Mouse (Mus musculus) gastrocnemius, postnatal 10 days (tissue): ENCODE measurements at regions not wholly inside any gene's neighbourhood (a gene's known extent, or its start where the extent isn't known, plus 50 kb on each side); places are given as distances from the start of the nearest gene placed in this dataset.

Source experiments
- DNase-seq: peaks from one replicate; pipeline ENCODE4 v3.0.0; 2021; ENCODE audit warnings: mixed read lengths

DNA sequence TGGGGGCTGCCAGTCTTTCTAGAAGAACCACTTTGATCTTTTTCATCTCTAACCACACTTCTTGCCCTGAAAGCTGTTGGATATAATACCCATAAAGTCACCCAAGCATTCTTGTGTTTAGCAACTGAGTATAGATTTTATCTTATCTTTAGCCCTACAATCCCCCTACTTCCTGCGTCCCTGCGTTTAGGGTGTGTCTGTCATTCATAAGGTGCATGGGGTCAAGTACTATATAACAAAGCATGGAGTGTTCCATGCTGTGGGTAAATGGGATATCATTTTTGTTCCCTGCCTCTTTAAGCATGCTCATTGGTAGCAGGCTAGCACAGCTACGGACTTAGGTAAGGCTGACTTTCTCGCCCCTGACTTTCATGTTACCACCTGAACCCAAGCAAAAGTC, 122.5 kb upstream of the Twist2 start:
- DNase-seq: no peak

DNA sequence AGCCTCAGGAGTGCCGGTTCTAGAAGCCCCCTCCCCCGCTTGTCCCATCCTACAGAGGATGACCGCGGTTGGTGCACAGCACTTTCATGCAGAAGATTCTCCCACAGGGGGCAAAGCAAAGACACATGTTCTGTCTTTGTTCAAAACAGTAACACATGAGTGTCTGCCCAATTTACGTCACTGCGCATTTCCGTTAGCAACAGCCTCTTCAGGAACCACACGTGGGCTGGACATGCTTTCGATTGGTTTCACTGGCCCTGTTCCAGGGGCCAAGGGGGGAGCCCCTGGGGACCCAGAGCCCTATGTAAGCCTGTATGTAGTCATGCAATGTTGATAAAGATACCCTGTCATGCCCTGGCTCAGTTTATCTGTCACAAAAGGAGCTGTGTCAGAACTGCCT, 116.2 kb upstream of the Twist2 start:
- no peak for DNase-seq

DNA sequence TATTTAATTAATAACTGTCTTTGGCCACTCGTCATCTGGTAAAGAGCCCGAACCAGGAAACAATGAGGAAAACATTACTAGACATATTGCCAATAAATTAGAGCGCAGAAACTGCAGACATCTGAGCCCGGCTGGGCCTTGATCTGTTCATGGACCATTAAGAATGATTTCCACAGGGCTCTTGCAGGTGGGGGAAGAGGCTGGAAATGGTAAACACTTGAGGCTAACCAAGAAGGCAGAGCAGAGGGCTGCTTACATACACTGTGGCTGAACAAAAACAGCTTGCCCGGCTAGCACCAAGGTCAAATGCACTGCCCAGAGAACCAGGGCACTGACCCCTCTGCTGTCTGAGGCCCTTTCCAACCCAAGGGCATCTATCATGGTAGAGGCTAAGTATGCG, 115.5 kb upstream of the Twist2 start:
- DNase-seq: no peak

DNA sequence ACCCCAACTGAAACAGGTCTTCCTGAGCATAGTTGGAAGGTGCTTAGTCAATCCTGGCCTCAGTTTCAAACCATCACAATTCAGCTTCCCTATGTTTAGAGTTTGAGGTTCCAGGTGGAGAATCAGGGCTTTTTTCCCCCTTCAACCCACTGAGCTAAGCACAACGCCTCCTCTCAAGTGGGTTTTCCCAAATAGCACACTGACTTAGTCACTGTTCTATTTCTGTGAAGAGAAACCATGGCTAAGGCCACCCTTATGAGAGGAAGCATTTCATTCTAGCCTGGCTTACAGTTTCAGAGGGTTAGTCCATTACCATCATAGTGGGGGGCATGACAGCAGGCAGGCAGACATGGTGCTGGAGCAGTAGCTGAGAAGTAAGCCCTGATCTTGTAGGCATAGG, 109.7 kb upstream of the Twist2 start:
- DNase-seq: no peak

DNA sequence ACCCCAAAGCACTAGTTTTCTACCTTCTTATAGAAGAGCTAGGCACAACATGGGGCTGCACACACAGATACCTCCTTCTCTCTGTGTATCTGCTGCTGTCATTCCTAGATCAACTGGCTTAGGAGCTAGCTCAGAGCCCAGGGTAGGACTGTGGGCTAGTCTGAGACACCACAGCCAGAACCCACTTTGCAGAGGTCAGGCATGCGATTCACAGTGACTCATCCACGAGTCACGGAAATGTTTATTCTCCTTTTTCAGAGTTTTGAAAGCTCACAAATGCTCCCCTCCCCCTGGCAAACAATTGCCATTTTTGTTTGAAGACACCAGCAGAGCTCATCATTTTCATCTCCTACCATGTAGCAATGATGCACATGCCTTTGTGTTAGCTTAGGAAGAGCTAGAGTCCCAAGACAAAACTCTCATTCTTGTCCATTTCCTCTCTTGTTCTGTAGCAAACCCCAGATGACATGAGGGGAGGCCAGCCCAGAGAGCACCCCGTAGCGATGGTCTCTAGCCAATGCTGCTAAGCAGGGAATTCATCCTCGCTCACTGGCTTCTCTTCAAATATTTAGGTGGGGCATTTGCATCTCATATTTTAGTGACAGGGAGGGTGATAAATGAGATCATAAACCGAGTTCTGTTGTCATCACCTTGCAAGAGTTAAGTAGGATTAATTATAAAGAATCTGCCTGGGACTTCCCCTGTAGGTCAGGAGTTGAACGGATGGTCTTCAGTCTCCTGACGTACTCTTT, 108.4 kb upstream of the Twist2 start:
- no peak for DNase-seq

DNA sequence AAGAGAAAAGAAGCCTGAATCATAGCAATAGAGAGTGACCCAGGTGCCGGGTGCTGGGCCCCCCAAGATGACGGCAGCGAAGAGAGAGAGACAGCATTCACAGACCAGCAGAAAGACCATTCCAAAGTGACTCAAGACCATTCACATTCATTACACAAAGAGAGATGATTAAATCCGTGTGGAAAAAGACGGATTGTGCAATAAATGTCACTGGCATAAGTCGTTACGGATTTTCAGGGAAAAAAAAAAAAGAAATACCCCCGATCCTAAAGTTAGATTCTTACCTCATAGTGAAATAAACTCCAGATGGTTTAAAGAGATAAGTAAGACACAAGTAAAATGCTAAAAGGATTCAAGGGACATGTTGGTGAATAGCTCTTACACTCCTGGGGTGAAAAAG, 104.2 kb upstream of the Twist2 start:
- DNase-seq: no peak

DNA sequence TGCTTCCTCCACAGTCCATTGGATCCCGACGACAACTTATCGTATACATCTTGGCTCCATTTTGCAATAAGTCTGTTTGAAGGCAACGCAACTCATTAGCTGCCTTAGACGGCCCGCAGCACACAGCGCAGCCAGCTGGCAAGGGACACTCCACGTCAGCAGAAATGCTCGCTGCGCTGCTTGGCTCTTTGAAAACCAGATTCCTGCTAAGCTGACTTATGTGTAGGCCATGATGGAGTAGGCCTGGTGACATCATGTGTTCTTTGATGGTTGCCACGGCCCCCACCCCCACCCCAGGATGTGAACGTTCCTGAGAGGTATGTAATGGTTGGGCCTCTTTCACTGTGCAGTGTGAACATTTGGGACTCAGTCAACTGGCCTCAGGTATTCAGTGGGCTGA, 99.8 kb upstream of the Twist2 start:
- DNase-seq: no peak

DNA sequence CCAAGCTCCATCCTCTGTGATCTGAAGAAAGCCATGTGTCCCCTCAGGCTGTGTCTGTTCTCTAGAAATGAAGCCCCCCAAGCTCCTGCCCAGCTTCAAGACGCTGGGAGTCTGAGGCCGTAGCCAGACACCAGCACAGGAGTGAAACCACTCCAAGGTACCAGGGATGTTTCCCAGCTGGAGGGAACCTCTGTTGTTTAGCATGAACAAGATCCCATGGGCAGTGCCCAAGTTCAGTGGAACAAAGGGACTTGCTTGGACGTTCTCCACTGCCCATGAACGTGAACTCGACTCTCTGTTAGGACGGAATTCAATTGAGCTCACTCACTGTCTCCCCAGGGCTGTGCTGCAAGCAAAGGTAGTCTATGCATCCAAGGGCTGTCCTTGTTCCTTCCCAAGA, 99.2 kb upstream of the Twist2 start:
- DNase-seq: no peak

DNA sequence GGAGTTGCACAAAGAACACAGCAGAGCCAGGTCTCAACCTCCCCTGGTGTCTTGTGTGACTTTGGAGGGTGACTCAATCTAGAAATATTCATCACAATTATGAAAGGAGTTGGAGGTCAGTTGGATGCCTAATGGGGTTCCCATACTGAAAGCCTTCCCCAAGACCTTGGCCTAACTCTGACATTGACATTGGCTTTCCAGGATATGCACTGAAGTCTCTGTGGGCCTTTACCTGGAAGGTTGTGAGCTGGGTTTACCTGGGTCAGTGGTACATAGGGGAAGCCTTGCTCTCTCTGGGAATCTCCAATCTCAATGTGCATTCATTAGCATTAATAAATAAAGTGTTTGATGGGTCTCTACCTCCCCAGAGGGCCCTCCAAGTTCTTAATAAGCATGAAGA, 98.5 kb upstream of the Twist2 start:
- DNase-seq: no peak

DNA sequence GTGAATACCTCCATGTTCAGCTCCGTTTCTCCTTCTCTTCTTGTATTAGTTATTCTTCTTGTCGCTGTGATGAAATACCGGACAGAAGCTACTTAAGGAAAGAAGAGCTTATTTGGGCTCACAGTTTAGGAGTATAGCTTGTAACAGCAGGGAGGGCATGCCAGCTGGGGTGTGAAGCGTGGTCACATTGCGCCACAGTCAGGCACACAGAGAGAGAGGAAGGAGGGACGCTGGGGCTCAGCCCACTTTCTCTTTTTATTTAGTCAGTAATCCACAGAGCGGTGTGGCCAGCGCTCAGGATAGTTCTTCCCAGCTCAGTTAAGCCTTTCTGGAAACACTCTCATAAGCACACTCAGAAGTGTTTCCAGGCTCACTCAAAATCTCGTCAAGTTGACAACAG, 95.8 kb upstream of the Twist2 start:
- DNase-seq: no peak

DNA sequence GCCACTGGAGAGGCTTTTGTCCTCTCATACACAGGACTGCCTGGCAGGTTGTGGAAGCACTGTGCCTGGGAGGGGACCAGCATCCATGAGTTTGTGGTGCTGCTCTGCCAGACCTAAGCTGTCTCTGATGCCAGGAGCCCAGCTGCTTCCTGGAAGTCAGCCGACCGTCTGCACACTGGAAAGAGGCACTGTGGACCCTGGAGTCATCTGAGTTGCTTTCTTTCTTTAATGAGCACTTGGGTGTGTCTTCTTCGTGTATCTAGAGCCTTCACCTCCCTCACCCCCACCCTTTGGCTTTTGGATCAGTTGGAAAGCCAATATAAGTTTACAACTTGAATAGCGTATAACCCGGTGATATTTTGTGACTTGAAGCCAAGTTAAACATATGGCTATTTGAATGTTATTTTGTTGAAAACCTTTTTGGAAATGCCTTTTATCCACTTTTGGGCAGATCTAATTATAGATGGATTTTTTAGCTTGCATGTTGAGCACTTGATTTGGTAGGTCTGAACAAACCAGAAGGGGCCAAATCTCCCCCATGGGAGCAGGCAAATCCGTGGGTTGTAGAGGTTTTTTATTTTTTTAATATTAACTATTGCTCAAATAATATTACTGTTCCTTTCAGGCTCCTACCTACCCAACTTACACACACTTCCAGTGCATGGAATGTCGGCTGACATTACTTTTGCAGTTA, 92.6 kb upstream of the Twist2 start:
- DNase-seq: peak; percentile 18

DNA sequence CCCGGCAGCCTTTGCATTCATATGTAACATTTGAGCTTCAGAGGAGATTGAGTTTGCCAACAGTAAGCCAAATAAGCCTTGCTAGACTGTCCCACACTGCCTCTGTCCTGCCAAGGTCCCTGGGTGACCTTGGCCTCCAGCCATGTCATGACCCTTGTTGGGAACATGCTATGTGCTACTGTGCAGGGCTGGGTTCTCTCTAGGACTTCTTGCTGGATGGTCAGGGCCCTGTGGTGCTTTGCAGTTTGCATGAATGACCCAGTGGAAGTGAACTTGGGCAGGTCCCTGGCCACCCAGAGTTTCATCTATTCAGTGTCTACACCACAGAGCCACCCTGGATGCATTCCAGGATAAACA, 92.0 kb upstream of the Twist2 start:
- no peak for DNase-seq

DNA sequence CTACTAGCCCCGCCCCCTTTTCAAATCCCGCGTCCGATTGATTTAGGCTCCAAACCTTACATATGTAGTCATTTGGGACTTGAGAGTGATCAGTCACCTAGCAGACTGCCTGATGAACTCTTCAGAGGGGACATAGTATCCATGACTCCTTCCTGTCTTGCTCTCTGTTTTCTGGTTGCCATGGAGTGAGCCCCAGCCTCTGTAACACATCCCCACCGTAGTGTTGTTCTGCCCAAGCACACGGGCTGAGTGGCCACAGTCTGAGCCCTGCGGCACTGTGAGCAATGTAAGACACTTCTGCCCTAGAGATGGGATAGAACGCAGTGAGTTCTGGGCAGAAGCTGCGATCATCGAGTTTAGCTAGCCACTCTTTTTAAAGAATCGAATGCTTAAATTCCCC, 88.1 kb upstream of the Twist2 start:
- no peak for DNase-seq

DNA sequence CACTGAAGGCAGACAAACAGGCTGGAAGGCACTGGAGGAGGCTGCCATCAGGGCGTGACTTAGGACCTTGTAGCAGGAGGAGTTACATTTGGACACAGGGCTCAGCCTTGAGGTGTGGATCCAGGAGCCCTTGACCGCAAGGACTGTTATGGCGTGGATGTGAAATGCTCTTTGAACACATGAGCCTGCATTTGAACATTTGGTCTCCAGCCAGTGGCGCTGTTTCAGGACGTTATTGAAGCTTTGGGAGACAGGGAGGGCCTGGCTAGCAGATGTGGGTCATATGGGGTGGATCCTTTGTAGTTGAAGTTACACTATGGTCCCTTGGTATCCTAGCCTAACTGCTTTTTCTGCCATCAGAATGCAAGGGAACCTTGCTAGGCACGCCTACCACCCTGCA, 87.0 kb upstream of the Twist2 start:
- DNase-seq: peak; percentile 22

DNA sequence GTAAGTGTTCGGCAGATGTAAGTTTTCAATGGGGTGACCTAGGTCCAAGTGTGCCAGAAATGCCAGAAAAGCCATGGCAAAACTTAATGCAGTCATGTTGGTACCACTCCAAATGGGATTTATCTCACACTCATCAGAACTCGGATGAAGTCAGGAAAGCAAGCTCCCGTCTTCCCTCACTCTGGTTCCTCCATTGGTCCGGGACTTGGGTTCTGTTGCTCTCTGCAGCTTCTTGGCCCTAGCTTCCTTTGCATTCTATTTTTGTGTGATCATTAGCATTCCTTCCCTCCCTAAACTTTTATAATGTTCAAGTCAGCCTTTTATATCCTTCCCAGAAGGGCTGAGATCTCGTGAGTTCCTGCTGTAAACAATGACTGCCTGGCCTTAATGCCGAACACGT, 85.9 kb upstream of the Twist2 start:
- DNase-seq: no peak

DNA sequence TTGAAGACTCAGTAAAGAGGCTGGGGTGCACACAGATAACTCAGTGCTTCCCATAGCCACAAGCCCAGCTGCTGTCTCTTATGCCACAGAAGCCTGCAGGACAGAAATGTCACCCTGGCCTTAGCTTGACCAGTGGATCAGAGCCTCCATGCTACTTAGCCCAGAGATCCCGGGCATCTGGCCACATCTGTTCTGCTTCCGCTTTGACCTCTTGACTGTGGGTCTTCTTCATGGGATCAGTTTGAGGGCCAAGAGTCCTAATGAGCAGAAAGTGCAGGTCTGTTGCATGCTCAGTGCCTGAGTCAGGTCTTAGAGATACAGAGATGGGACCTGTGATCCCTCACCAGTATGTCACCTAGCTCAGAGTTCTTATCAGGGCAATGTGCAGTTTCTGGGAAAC, 85.5 kb upstream of the Twist2 start:
- DNase-seq: no peak

DNA sequence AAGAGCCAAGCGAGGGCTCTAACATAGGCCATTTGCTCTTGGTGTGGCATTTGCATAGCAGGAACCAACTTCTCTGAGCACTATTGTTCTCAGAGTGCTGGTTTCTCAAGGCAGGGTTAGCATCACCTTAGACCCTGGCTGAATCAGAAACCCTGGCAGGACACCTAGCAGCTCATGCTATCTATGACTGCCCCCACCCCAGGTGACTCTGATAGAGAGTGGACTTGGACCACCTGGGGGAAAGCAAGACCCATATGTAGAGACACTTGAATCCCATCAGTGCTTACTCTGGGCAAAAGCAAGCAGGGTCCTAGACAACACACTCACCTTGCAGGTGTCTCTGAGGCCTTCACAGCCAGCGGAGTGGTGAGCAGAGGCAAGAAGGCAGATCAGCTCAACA, 84.4 kb upstream of the Twist2 start:
- no peak for DNase-seq

DNA sequence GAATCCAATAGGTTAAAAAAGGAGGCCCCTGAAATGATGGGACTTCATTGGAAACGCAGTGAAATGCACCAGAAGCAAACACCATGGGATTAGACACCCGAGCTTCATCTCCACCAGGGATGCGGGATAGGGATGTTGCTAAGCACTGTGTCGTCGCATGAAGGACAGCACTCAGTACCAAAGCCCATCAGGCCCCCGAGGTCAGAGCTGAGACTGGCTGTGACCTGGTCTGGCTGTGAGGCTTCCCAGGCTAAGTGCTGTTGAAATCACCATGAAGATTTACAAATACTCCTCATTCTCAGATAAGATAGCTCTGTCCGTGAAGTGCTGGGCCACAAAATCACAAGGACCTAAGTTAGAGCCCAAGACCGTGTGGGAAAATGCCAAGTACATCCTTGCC, 83.3 kb upstream of the Twist2 start:
- DNase-seq: no peak

DNA sequence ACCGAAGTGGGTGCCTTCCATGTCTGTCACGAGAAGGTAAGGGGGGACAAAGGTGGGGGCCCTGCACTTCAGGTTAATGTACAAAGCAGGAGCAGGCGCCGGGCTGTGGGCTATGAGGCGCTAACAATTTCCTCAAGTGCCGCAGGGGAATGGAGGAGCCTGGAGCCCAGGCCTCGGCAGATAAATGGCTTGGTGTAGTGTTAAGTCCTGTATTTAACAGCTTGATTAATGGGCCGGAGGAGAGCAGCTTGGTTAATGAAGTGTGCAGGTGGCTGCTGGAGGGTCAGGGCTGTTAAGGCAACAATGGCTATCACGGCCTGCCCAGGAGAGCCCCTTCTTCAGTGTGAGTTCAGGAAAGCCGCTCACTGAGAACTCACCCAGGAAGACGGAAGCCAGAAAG, 72.0 kb upstream of the Twist2 start:
- DNase-seq: no peak

DNA sequence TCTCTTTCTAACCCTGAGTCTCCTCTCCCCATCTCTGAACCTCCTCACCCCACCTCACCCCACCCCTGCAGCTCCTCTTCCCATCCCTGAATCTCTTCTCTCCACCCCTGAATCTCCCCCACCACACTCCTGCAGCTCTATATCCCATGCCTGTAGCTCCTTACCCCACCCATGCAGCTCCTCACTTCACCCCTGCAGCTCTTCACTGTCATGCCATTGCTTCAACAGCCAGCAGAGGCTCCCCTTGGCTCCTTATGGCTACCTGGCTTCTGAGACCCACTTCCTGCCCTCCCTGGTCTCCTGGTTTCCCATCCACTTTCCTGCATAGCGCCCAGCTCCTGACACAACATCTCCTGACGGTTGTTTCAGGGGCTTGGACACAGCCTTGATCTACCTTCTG, 71.0 kb upstream of the Twist2 start:
- DNase-seq: no peak

DNA sequence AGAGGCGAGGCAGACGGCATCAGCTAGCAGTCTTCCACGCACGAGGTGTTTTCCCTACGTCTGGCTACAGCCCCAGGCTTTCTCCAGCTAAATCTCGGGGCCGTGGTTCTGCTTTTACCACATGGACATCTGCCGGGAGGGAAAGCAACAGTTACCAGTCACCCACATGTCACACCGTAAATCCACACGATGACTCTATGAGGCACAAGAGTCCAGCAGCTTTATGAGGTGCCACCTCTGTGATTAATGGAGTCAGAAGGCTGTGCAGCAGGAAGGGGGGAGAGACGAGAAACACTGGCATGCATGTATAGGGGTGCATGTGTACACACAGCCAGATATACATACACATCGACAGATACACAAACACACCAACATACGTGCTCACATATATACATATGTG, 69.6 kb upstream of the Twist2 start:
- DNase-seq: no peak

DNA sequence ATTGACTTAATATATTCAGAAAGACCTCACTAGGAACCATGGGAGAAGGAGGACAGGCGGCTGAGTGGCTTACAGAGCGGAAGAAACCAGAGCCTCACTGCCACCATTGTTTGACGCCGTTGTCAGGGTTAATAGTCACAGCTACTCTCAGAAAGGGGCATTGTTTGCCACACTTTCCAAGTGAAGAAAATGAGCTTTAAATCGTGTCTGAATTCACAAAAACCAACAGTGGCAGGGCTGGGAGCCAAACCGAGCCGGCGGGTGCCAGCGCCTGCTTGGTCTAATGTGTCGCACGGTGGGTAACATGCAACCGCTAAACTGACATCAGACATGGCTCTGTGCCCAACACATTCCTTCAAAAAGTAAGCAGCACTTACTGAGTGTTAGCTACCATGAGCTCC, 68.8 kb upstream of the Twist2 start:
- no peak for DNase-seq

DNA sequence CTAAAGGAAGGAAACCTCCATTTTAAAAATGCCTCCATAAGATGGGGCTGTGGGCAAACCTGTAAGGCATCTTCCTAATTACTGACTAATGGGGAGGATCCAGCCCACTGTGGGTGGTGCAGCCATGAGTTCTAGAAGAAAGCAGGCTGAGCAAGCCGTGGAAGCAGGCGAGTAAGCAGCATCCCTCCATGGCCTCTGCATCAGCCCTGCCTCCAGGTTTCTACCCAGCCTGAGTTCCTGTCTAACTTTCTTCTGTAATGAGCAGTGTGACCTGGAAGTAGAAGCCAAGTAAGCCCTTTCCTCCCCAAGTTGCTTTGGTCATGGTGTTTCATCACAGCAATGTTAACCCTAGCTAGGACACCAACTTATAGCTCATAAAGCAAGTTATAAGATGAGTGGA, 66.5 kb upstream of the Twist2 start:
- no peak for DNase-seq

DNA sequence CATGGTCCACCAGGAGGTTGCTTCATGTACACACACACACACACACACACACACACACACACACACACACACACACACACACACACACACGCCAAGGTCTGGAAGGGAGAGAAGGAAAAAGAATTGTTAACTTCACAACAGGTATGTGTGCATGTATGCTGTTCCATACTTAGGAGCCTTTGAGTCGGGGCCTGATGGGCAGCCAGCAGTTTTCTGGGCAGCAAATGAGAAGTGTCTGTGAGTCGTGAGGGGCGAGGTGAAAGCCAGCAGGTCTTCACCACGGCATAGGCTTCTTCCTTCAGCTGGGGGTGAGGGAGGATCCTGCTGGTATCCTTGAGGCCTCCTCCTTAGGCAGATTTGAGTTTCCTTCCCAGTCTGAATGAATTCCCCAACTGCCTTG, 65.8 kb upstream of the Twist2 start:
- DNase-seq: no peak

DNA sequence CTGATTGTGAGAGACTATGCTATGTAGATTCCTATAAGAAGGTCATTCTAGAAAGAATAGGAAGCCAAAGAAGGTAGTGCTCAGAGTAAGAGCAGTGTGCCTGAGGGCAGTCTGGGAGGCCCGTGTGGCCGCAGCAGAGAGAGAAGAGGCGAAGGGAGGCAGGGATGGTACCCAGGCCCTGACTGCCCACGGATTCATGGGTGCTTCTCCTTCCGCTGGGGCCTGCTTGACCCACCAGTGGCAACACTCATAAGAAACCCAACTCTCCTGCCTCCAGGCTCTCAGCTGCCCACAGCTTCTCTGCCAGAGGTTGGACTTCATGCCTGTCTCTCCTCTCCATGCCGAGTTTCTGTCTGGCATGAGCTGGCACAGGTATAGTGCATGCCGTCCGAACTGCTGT, 60.6 kb upstream of the Twist2 start:
- DNase-seq: no peak
